Mouse (Mus musculus) right cerebral cortex, adult 2 months (tissue): ENCODE measurements around the gene Pmp22.

Experiments used
- DNase-seq, 2 experiments: peaks; one replicate each; pipeline ENCODE4 v3.0.0; 2021 to 2022; ENCODE audit warnings: low spot score in 2 of 2

Pmp22 gene

GRCm38 (mm10) chr11:63162806-63163205 lies 34.0 kb downstream of the Pmp22 start:
- DNase-seq = no peak

GRCm38 (mm10) chr11:63163550-63163949 lies 34.8 kb downstream of the Pmp22 start:
- no peak for DNase-seq

- no peak for DNase-seq
Observed at GRCm38 (mm10) chr11:63163986-63164682, 35.4 kb downstream of the Pmp22 start.

- no peak for DNase-seq
Observed at GRCm38 (mm10) chr11:63164756-63165484, 36.1 kb downstream of the Pmp22 start.

GRCm38 (mm10) chr11:63167826-63168225 lies 39.0 kb downstream of the Pmp22 start:
- DNase-seq = no peak

GRCm38 (mm10) chr11:63168551-63169258 lies 39.9 kb downstream of the Pmp22 start:
- no peak for DNase-seq

- peak; percentile 56 to 65 for DNase-seq
Observed at GRCm38 (mm10) chr11:63171977-63172376, 43.2 kb downstream of the Pmp22 start.

- no peak for DNase-seq
Observed at GRCm38 (mm10) chr11:63173604-63174003, 44.8 kb downstream of the Pmp22 start.

GRCm38 (mm10) chr11:63175302-63175701 lies 46.5 kb downstream of the Pmp22 start:
- DNase-seq = peak in 1 of 2 experiments; percentile 32

GRCm38 (mm10) chr11:63176416-63176815 lies 47.6 kb downstream of the Pmp22 start:
- peak; percentile 59 to 68 for DNase-seq

- DNase-seq = no peak
Observed at GRCm38 (mm10) chr11:63180262-63181101, 51.7 kb downstream of the Pmp22 start.

- DNase-seq = no peak
Observed at GRCm38 (mm10) chr11:63188803-63189202, 60.0 kb downstream of the Pmp22 start.

GRCm38 (mm10) chr11:63198070-63198469 lies 69.3 kb downstream of the Pmp22 start:
- no peak for DNase-seq

GRCm38 (mm10) chr11:63201989-63202535 lies 73.3 kb downstream of the Pmp22 start:
- DNase-seq = no peak
